Mouse (Mus musculus): ENCODE data around the gene Echs1.
A peak's percentile ranks its signal among the peaks of the same experiment; 100 is the strongest.

The Echs1 gene

DNA sequence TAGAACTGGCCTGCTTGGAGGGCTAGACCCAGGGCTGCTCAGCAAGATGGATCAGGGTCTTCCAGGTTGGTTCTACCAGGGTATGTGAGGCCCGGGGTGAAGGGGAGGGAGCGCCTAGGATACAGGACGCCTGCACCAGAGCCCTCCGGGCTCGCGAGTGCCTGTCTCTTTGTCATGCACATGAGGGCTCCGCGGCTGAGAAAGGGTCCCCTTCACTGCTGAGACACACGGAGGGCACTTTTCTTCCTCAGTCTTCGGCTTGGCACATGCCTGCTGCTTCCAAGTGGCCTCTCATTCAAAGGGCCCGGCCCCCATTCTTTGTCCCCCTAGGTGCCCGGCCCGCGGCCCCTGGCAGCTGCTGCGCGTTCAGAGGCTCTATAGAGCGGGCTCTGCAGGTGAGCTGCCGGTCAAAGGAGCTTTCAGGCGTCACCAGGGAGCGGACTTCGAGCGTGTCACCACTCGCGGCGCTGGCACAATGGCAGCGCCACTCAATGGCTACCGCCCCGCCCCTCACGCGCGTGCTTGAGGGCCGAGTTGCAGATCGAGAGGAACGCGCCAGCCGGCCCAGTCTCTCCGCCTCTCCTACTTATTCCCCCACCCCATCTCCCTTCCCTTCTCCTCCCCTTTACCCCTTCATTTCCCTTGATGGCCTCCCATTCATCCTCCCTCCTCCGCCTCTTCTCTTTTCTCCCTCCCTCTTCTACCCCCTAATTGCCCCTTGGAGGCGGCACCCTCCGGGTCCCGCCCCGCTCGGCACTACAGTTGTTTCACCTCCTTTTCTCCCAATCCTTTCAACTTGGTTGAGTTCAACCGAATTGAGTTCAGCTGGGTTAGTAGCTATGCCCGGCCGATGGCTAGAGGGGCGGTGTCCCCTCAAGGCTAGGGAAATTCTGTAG lies 55.1 kb downstream of the Echs1 start:
- peak; percentile 66 for DNase-seq (ENCODE audit: low spot score)

DNA sequence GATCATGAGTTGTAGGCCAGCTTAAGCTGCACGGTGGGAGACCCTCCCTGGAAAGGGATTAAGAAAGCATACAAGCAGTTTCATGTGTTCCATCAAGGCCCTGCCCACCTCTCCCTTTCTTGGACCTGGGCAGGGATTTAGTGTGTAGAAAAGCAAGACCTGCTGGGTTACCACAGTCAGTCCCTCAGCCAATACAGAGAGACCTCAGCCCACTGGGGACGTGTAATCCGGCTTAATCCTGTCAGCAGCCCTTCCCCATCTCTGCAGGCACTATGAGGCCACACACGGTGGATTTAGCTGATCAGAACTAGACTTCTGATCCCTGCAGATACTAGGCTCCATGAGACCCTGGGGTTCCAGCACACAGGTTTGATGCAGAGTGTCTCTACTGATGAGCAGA lies 56.7 kb downstream of the Echs1 start:
- no peak for DNase-seq (ENCODE audit: low spot score)

DNA sequence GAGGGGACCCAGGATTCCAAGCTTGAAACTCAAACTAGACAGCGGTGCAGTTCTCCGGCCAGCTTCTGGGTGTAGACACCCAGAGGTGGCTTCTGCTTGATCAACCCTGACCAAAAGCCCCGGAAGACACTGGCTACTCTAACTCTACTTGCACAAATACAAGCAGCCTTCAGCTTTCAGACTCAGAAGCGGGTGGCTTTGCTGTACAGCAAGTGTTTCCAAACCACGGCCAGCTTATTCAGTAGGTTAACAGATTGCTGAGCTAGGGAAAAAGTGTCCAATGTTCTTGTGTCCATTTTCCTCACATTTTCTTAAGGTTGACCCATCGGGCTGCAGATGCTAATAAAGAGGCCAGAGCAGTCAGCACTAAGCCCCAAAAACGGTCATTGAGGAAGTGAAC lies 57.7 kb downstream of the Echs1 start:
- no peak for DNase-seq (ENCODE audit: low spot score)

DNA sequence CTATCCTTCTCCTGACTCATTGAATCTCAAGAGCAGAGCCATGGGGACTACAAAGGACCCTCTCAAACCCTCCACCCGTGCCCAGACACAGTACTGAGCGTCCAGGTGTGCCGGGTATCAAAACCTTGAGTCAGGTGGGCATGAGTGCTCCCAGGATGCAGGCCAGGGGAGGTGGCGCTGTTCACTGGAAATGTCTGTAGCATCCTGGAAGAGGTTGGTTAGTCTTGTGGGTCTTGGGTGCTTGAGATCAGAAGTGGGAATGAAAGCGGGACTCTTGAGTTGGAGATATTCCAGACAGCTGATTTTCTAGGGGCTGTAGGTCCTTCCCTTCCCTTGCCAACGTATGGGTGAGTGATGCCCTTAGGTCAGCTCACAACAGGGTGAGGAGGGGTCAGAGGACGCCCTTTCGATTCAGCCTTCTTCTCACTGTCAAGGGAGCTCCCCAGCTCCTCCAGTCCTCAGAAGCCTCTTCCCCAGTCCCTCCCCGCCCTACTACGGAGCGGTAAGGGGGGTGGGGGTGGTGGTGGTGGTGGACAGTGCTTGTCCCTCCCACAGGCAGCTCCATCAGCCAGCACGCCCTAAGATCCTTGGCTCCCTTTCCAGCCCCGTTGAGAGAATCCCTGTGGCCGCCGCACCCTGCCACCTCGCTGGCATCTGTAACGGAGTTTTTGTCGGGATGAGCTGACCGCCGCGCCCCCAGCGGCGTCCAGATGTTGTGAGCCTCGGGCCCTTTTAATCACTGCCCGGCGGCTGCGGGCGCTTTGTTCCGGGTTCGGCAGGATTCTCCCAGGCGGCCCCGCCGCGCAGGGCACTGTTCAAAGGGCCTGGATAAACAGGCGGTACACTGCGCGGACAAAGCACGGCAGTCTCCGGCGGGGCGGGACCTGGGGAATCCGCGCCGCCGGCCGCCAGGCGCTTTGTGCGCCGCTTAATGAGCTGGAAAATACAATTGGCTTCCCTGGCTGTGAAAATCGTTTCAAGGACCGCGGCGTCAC lies 58.6 kb downstream of the Echs1 start:
- peak; percentile 85 for DNase-seq (ENCODE audit: low spot score)
